ENCODE assay signal across 8 mouse cellular contexts in the genomic region with DNA sequence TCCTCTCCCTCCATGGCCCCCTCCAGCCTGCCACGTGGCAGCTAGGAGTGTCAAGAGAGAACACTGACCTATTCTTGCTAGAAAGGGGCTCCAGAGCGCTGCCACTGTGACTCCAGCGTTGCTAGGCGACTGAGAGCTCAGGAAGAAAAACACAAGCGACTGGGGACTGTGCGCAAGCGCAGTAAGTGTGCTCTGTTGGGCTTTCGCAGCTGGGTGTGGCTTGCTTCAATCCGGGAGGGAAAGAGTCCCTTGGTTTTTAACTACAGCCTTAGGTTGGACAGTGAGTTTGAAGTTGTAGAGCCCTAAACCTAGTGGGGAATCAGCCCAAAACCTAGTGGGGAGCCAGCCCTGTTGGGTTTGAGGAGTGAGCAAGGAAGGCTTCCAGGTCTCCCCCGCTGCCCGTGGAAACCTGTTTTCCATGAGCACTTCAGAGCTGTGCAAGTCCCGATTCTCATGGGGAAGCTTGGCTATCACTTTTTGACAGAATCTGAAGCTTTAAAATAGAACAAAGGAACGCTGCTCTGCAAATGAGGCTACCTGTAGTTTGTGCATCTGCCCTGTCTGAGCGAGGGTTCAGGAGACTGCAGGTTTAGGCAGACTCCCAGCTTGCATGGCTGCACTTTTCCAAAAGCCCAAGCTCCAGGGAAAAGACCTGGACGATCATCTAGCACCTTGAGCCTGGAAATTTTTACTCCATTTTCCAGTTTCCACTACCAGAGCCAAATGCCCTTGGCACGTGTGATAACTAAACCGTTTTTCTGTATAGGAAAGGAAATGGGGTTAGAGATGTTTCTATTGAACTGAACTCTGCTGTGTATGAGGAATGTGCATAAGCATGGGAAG. TPM values are rescaled to one million over a fixed set of nuclear protein-coding genes. Genes with fewer than 3 reads are reported as not detected.
DNase-seq lines count a peak whose midpoint lies in the region; ATAC-seq and TF ChIP-seq lines count a peak whose summit lies in the region.

Gene 4930505A04Rik, minus strand, starts transcription at position 77 of the 843 bp plus-strand sequence.

- WGBS in forebrain, embryonic 14.5 days, result 7% methylated on average over 17 of the region's 17 CpGs
- 8% methylated on average over 17 of the region's 17 CpGs for WGBS in liver, embryonic 14.5 days (ENCODE audit: insufficient replicate concordance)
- 9% methylated on average over 17 of the region's 17 CpGs for WGBS in neural tube, embryonic 14.5 days

- no peaks in the 10 kb centered on the region for H3K27me3 ChIP-seq in E14TG2a.4 (ENCODE audit: insufficient read depth, low read length)
- no peaks in the 10 kb centered on the region for H3K27me3 ChIP-seq in forebrain, embryonic 14.5 days (replicated peaks; ENCODE audit: control insufficient read depth, insufficient read depth, low read length)
- no peaks in the 10 kb centered on the region for H3K27me3 ChIP-seq in liver, embryonic 14.5 days (ENCODE audit: control insufficient read depth, insufficient read depth, low read length)
- no peaks in the 10 kb centered on the region for H3K27me3 ChIP-seq in neural tube, embryonic 14.5 days (ENCODE audit: control insufficient read depth, insufficient read depth, low read length)

- peak; percentile 48 for DNase-seq in c-Kit-positive CD71-positive TER-119-positive erythroid progenitor cells, embryonic 14.5 days (ENCODE audit: low spot score)
- DNase-seq in forebrain, embryonic 14.5 days (ENCODE audit: low spot score), result peak; percentile 99
- peak; percentile 93 for DNase-seq in heart, postnatal 10 days
- peak; percentile 88 to 93 for DNase-seq in kidney, postnatal 4 days
- DNase-seq in liver, embryonic 14.5 days (ENCODE audit: low read depth in 3 of 3, low spot score in 3 of 3), result peak; percentile 38 to 48 (median 47)
- peak; percentile 6 to 26 for DNase-seq in thymus, postnatal 10 days (ENCODE audit: low spot score in 2 of 2)

- intact Hi-C loops in heart, postnatal 10 days (cut with DNase I), result no loop called here

- no peak for TF ChIP-seq CTCF in E14TG2a.4 (conservative IDR thresholded peaks at IDR 0.05; ENCODE audit: low read length)
- no peak for TF ChIP-seq CTCF in liver, embryonic 14.5 days (IDR thresholded peaks at IDR 0.05; ENCODE audit: low read depth)

- H3K27ac ChIP-seq in forebrain, embryonic 14.5 days (ENCODE audit: low read depth, low read length), result peak within 1 kb of the TSS; percentile 63; the same call in 1 of the 2 replicates
- H3K27ac ChIP-seq in liver, embryonic 14.5 days, result no peak within 1 kb of the TSS
- H3K27ac ChIP-seq in neural tube, embryonic 14.5 days (ENCODE audit: low read depth, low read length), result peak within 1 kb of the TSS; percentile 22

- H3K4me2 ChIP-seq in forebrain, embryonic 14.5 days (ENCODE audit: low read length), result peak within 1 kb of the TSS; percentile 76
- peak within 1 kb of the TSS; percentile 36 for H3K4me2 ChIP-seq in liver, embryonic 14.5 days (ENCODE audit: low read depth)
- peak within 1 kb of the TSS; percentile 67 for H3K4me2 ChIP-seq in neural tube, embryonic 14.5 days (ENCODE audit: low read depth, low read length)

- peak within 1 kb of the TSS; percentile 71 for H3K9ac ChIP-seq in forebrain, embryonic 14.5 days (ENCODE audit: low read length)
- H3K9ac ChIP-seq in liver, embryonic 14.5 days (replicated peaks), result no peak within 1 kb of the TSS
- H3K9ac ChIP-seq in neural tube, embryonic 14.5 days (replicated peaks; ENCODE audit: low read depth, low read length), result peak within 1 kb of the TSS; percentile 52

- peak within 1 kb of the TSS; percentile 63 for H3K4me3 ChIP-seq in E14TG2a.4 (replicated peaks; ENCODE audit: low read length)
- peak within 1 kb of the TSS; percentile 46 for H3K4me3 ChIP-seq in forebrain, embryonic 14.5 days (ENCODE audit: low read depth, low read length)
- H3K4me3 ChIP-seq in liver, embryonic 14.5 days (ENCODE audit: insufficient read depth in 1 of 2, low read depth in 2 of 2, low read length in 2 of 2), result peak within 1 kb of the TSS; percentile 29 to 50; a peak in 3 of 4 replicates
- peak within 1 kb of the TSS; percentile 42 for H3K4me3 ChIP-seq in neural tube, embryonic 14.5 days (ENCODE audit: low read depth, low read length)

- no peak for TF ChIP-seq EP300 in liver, embryonic 14.5 days (IDR thresholded peaks at IDR 0.05; ENCODE audit: low read depth)

- no peaks in the 10 kb centered on the region for H3K36me3 ChIP-seq in E14TG2a.4 (ENCODE audit: insufficient read depth, low read length)
- no peaks in the 10 kb centered on the region for H3K36me3 ChIP-seq in forebrain, embryonic 14.5 days (ENCODE audit: control insufficient read depth, insufficient read depth, low read length)
- no peaks in the 10 kb centered on the region for H3K36me3 ChIP-seq in liver, embryonic 14.5 days (replicated peaks; ENCODE audit: control insufficient read depth, insufficient read depth, low read depth)
- H3K36me3 ChIP-seq in neural tube, embryonic 14.5 days (ENCODE audit: control insufficient read depth, insufficient read depth, low read length), result no peaks in the 10 kb centered on the region

- H3K4me1 ChIP-seq in E14TG2a.4 (replicated peaks; ENCODE audit: low read depth, low read length), result peaks cover 29% of the 10 kb centered on the region
- H3K4me1 ChIP-seq in forebrain, embryonic 14.5 days (ENCODE audit: control insufficient read depth, insufficient read depth, low read length), result peaks cover 10% of the 10 kb centered on the region
- H3K4me1 ChIP-seq in liver, embryonic 14.5 days (replicated peaks; ENCODE audit: control insufficient read depth in 2 of 2, insufficient read depth in 2 of 2, low read length in 1 of 2), result no peaks in the 10 kb centered on the region
- H3K4me1 ChIP-seq in neural tube, embryonic 14.5 days (ENCODE audit: control insufficient read depth, insufficient read depth, low read length), result 0 out of 2 replicates have a peak, but pooled peaks cover 4% of the 10 kb centered on the region

- no peaks in the 10 kb centered on the region for H3K9me3 ChIP-seq in E14TG2a.4 (ENCODE audit: low read length)
- H3K9me3 ChIP-seq in forebrain, embryonic 14.5 days (replicated peaks; ENCODE audit: control insufficient read depth, low read length), result no peaks in the 10 kb centered on the region
- no peaks in the 10 kb centered on the region for H3K9me3 ChIP-seq in liver, embryonic 14.5 days (ENCODE audit: control insufficient read depth, low read length)
- no peaks in the 10 kb centered on the region for H3K9me3 ChIP-seq in neural tube, embryonic 14.5 days (ENCODE audit: control insufficient read depth, low read length)

- ATAC-seq in forebrain, embryonic 14.5 days, result peak; percentile 99
- ATAC-seq in liver, embryonic 14.5 days (ENCODE audit: insufficient read depth), result peak; percentile 33; the same call in 1 of the 2 replicates
- ATAC-seq in neural tube, embryonic 14.5 days (ENCODE audit: low read depth), result peak; percentile 98

RNA-seq across cellular contexts. Expression of gene 4930505A04Rik, which starts in this region (rescaled TPM):
- not detected in 2 replicates for polyA plus RNA-seq in forebrain, embryonic 14.5 days (2014; fragmentation: Nextera tagmentation; extraction: Ambion mirVana)
- total RNA-seq in heart, postnatal 10 days (2021), result not detected
- polyA plus RNA-seq in liver, embryonic 14.5 days (2012; rRNA removed), result not detected in 2 replicates
- not detected in 2 replicates for polyA plus RNA-seq in liver, embryonic 14.5 days (2014; fragmentation: Nextera tagmentation; extraction: Ambion mirVana)
- polyA plus RNA-seq in neural tube, embryonic 14.5 days (2014; fragmentation: Nextera tagmentation; extraction: Ambion mirVana), result 0.31 and 0.54 TPM in 2 replicates

Comparison
In these comparisons a context has a peak if more than half of its experiments do, and no peak if none do; other contexts are left out.
1. Peak in DNase-seq, ATAC-seq, H3K4me3 ChIP-seq, H3K27ac ChIP-seq, H3K9ac ChIP-seq and H3K4me2 ChIP-seq in forebrain, embryonic 14.5 days; RNA of the gene not detected or under 1 TPM.
2. Peak in DNase-seq in heart, postnatal 10 days; RNA of the gene not detected or under 1 TPM.
3. Peak in DNase-seq, ATAC-seq, H3K4me3 ChIP-seq and H3K4me2 ChIP-seq in liver, embryonic 14.5 days; RNA of the gene not detected or under 1 TPM.
4. Peak in ATAC-seq, H3K4me3 ChIP-seq, H3K27ac ChIP-seq, H3K9ac ChIP-seq and H3K4me2 ChIP-seq in neural tube, embryonic 14.5 days; RNA of the gene not detected or under 1 TPM.
5. DNase-seq: peak in every context shown above with its lines; median percentile 99 in forebrain, embryonic 14.5 days; 93 in heart, postnatal 10 days; 90 in kidney, postnatal 4 days; 48 in c-Kit-positive CD71-positive TER-119-positive erythroid progenitor cells, embryonic 14.5 days; 47 in liver, embryonic 14.5 days; 16 in thymus, postnatal 10 days.
6. ATAC-seq: peak in every context shown above with its lines; median percentile 99 in forebrain, embryonic 14.5 days; 98 in neural tube, embryonic 14.5 days; 33 in liver, embryonic 14.5 days.